In the genomic region with DNA sequence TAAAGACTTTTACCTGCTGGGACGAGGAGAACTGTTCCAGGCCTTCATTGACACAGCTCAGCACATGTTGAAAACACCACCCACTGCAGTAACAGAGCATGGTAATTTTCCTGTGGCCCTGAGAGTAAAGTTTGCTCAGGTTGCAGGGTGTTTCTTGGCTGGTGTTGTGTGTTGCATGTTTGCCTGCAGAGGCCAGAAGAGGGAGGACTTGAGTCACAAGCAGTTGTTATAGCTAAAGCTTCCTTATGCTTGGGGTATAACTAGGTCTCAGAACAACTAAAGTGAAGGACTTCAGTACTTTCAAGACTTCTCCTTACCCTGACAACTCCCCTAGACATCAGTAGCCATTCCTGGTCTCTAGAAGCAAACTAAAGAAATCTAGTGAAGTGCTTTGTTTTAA, we compare ENCODE assay signal across 17 mouse cellular contexts. TPM values are rescaled to one million over a fixed set of nuclear protein-coding genes. Genes with fewer than 3 reads are reported as not detected.
DNase-seq lines count a peak whose midpoint lies in the region; ATAC-seq and TF ChIP-seq lines count a peak whose summit lies in the region.
"Had no signal": no experiment of that assay in that cellular context is flagged by ENCODE, and none has a peak within 500 bp of the region (broad histone marks: within the 10 kb centered on the region; RNA-seq: fewer than 3 reads in every experiment).

No protein-coding gene starts in this region.

- H3K27me3 ChIP-seq in Patski = no peaks in the 10 kb centered on the region
- H3K27me3 ChIP-seq in thymus, adult 2 months (ENCODE audit: control insufficient read depth, insufficient read depth, low read length) = no peaks in the 10 kb centered on the region
- H3K27me3 ChIP-seq: embryonic facial prominence, embryonic 15.5 days; forebrain, embryonic 13.5 days; liver, embryonic 13.5 days; midbrain, embryonic 13.5 days had no signal

- in situ Hi-C loops in Patski (cut with MboI; ENCODE audit: low pct_unique_long_range_greater_than_20kb) = loop anchor here (5.0 kb wide), 1 partner anchor 214 kb away; no protein-coding TSS in a partner anchor

- CTCF ChIA-PET in Patski (lab: Charles Lee) = interaction anchor here (1.0 to 2.4 kb wide), 4 partner anchors 8 to 15 kb away, joined by 3 to 8 read pairs (median 5); no protein-coding TSS in a partner anchor

- TF ChIP-seq CTCF in gastrocnemius, adult 2 months (IDR thresholded peaks at IDR 0.05) = peak; percentile 27; the same call in 1 of the 2 replicates
- TF ChIP-seq CTCF in layer of hippocampus, adult 2 months (conservative IDR thresholded peaks at IDR 0.05) = peak; percentile 63
- peak; percentile 46 for TF ChIP-seq CTCF in Patski (IDR thresholded peaks at IDR 0.05)
- no peak for TF ChIP-seq CTCF in thymus, adult 2 months (IDR thresholded peaks at IDR 0.05; ENCODE audit: borderline replicate concordance, control insufficient read depth, extremely low read depth, insufficient read depth, low read length, poor library complexity)

- intact Hi-C loops in gastrocnemius, adult 2 months (cut with DNase I) = no loop called here

- POLR2A ChIA-PET in Patski (lab: Charles Lee) = no interaction called here

- no peak for DNase-seq in gastrocnemius, adult 2 months
- no peak for DNase-seq in gastrocnemius, postnatal 25 days
- DNase-seq in layer of hippocampus, adult 2 months (ENCODE audit: low spot score in 2 of 2) = no peak
- no peak for DNase-seq in layer of hippocampus, adult 9-10 months (ENCODE audit: low spot score)
- peak; percentile 40 for DNase-seq in 3T3-L1 (ENCODE audit: low read depth, low spot score)
- no peak for DNase-seq in Patski (ENCODE audit: low read depth, low spot score)
- DNase-seq in thymus, adult 2 months = no peak
- DNase-seq in ovary, postnatal 14 days (ENCODE audit: low spot score) = no peak
- DNase-seq: cerebellum, adult 11-12 months; heart, postnatal 36 days; kidney, postnatal 25 days; liver, embryonic 13.5 days; lung, postnatal 4 days; thymus, adult 18-20 months had no signal

- ATAC-seq in Patski = no peak
- ATAC-seq: forebrain, embryonic 13.5 days; midbrain, embryonic 13.5 days had no signal

- H3K27ac ChIP-seq in gastrocnemius, adult 2 months = no peak overlapping the region
- no peak overlapping the region for H3K27ac ChIP-seq in layer of hippocampus, adult 2 months
- H3K27ac ChIP-seq in thymus, adult 2 months (ENCODE audit: control insufficient read depth, insufficient read depth, low read length) = no peak overlapping the region
- H3K27ac ChIP-seq: embryonic facial prominence, embryonic 15.5 days; forebrain, embryonic 13.5 days; liver, embryonic 13.5 days; midbrain, embryonic 13.5 days had no signal

- 88% methylated on average over 1 of the region's 1 CpGs for WGBS in thymus, adult 2 months

- H3K36me3 ChIP-seq in thymus, adult 2 months (ENCODE audit: control insufficient read depth, insufficient read depth, low read length) = peaks cover 79% of the 10 kb centered on the region

- H3K4me1 ChIP-seq in thymus, adult 2 months (replicated peaks; ENCODE audit: control insufficient read depth, insufficient read depth, low read length) = no peaks in the 10 kb centered on the region
- H3K4me1 ChIP-seq: embryonic facial prominence, embryonic 15.5 days; forebrain, embryonic 13.5 days; liver, embryonic 13.5 days; midbrain, embryonic 13.5 days had no signal

- no peak overlapping the region for H3K4me3 ChIP-seq in gastrocnemius, adult 2 months
- no peak overlapping the region for H3K4me3 ChIP-seq in layer of hippocampus, adult 2 months
- no peak overlapping the region for H3K4me3 ChIP-seq in thymus, adult 2 months (ENCODE audit: control insufficient read depth, insufficient read depth, low read length)
- H3K4me3 ChIP-seq: embryonic facial prominence, embryonic 15.5 days; forebrain, embryonic 13.5 days; liver, embryonic 13.5 days; midbrain, embryonic 13.5 days had no signal

- TF ChIP-seq POLR2A in thymus, adult 2 months (IDR thresholded peaks at IDR 0.05; ENCODE audit: control insufficient read depth, extremely low read depth, insufficient read depth, low read length, poor library complexity) = no peak

RNA-seq across cellular contexts. Expression of a gene that starts 17.6 kb away (rescaled TPM):
- total RNA-seq in gastrocnemius, adult 2 months (2021) = 1 to 10 TPM; 5.2 to 5.5 TPM
- 1 to 10 TPM; 4.5 to 4.6 TPM for total RNA-seq in gastrocnemius, postnatal 25 days (2021)
- 1 to 10 TPM; 5.0 to 6.6 TPM for total RNA-seq in layer of hippocampus, adult 2 months (2021)
- polyA plus RNA-seq in Patski (2021) = 13.5 TPM
- polyA plus RNA-seq in thymus, adult 2 months (2012; rRNA removed) = 7.5 and 8.7 TPM in 2 replicates

RNA-seq across cellular contexts. Expression of a gene that starts 18.1 kb away (rescaled TPM):
- total RNA-seq in gastrocnemius, adult 2 months (2021) = 10 to 100 TPM; 10.3 to 10.9 TPM
- total RNA-seq in gastrocnemius, postnatal 25 days (2021) = 10 to 100 TPM in 1 of 2 experiments, 1 to 10 TPM in 1; 9.9 to 11.8 TPM
- total RNA-seq in layer of hippocampus, adult 2 months (2021) = 10 to 100 TPM; 39.0 to 42.3 TPM
- polyA plus RNA-seq in Patski (2021) = 32.0 TPM
- 113 and 114 TPM in 2 replicates for polyA plus RNA-seq in thymus, adult 2 months (2012; rRNA removed)

RNA-seq across cellular contexts. Expression of a gene that starts 48.1 kb away (rescaled TPM):
- 1 to 10 TPM; 3.1 to 4.4 TPM for total RNA-seq in gastrocnemius, adult 2 months (2021)
- 1 to 10 TPM; 3.2 to 3.6 TPM for total RNA-seq in gastrocnemius, postnatal 25 days (2021)
- total RNA-seq in layer of hippocampus, adult 2 months (2021) = 1 to 10 TPM; 8.3 to 9.6 TPM
- polyA plus RNA-seq in Patski (2021) = 7.8 TPM
- 13.3 and 14.9 TPM in 2 replicates for polyA plus RNA-seq in thymus, adult 2 months (2012; rRNA removed)

RNA-seq across cellular contexts. Expression of a gene that starts 48.3 kb away (rescaled TPM):
- 10 to 100 TPM; 12.4 to 17.1 TPM for total RNA-seq in gastrocnemius, adult 2 months (2021)
- 10 to 100 TPM; 13.9 to 14.5 TPM for total RNA-seq in gastrocnemius, postnatal 25 days (2021)
- total RNA-seq in layer of hippocampus, adult 2 months (2021) = 10 to 100 TPM; 17.6 to 17.9 TPM
- polyA plus RNA-seq in Patski (2021) = 14.2 TPM
- 6.9 and 7.0 TPM in 2 replicates for polyA plus RNA-seq in thymus, adult 2 months (2012; rRNA removed)
